Mouse (Mus musculus) ES-E14 (cell line): ENCODE data around the gene Sstr5.

Experiments used
- CHD2 ChIP-seq: IDR thresholded peaks from 2 replicates; pipeline ENCODE4 v1.6.1; 2014; ENCODE audit warnings: mild to moderate bottlenecking, low read depth, low read length, inconsistent platforms
- HCFC1 ChIP-seq: IDR thresholded peaks from 2 replicates; pipeline ENCODE4 v1.6.1; 2012; ENCODE audit warnings: low read length, inconsistent platforms, borderline replicate concordance; ENCODE audit not compliant: insufficient read depth
- MAFK ChIP-seq: IDR thresholded peaks from 2 replicates; pipeline ENCODE4 v1.6.1; 2014; ENCODE audit warnings: mild to moderate bottlenecking, low read depth, low read length, inconsistent platforms; ENCODE audit not compliant: insufficient read depth
- ZC3H11A ChIP-seq: IDR thresholded peaks from 2 replicates; pipeline ENCODE4 v1.6.1; 2012; ENCODE audit warnings: low read depth, mild to moderate bottlenecking, inconsistent platforms, low read length, borderline replicate concordance
- ZNF384 ChIP-seq: IDR thresholded peaks from 2 replicates; pipeline ENCODE4 v1.6.1; 2012; ENCODE audit warnings: low read depth, low read length, inconsistent platforms

GRCm38 (mm10) chr17:25511876-25512275, 14.8 kb upstream of the Sstr5 start:
- TF ChIP-seq HCFC1 (no peak), MAFK (no peak), CHD2 (no peak), ZC3H11A (no peak), ZNF384 (no peak)
